Mouse (Mus musculus): ENCODE measurements around the gene Cdyl. TPM values are rescaled to one million over a fixed set of nuclear protein-coding genes. Genes with fewer than 3 reads are reported as not detected.

The Cdyl gene
- polyA plus RNA-seq, 1 experiment from 2014 or later: 16.7 TPM

- Histone ChIP-seq H3K27ac (replicated peaks in 1 of 2; ENCODE audit: control insufficient read depth in 1 of 2, insufficient read depth in 1 of 2, low read depth in 2 of 2, low read length in 2 of 2) (no peak overlapping the region), H3K4me2 (ENCODE audit: low read length) (no peak overlapping the region), H3K9me3 (ENCODE audit: control insufficient read depth, low read length) (no peaks in the 10 kb centered on the region), H3K36me3 (ENCODE audit: control insufficient read depth, insufficient read depth, low read length) (no peaks in the 10 kb centered on the region), H3K9ac (ENCODE audit: low read length) (no peak overlapping the region), H3K4me3 (ENCODE audit: control insufficient read depth in 1 of 2, insufficient read depth in 1 of 2, low read depth in 1 of 2, low read length in 2 of 2) (no peak overlapping the region), H3K27me3 (ENCODE audit: control insufficient read depth, insufficient read depth, low read length) (no peaks in the 10 kb centered on the region), H3K4me1 (ENCODE audit: control insufficient read depth in 2 of 2, insufficient read depth in 2 of 2, low read length in 2 of 2) (peaks cover 11 to 35% of the 10 kb centered on the region in 2 experiments)
- WGBS: 72% methylated on average over 3 of the region's 3 CpGs
- ATAC-seq (ENCODE audit: insufficient number of reproducible peaks, insufficient read depth, low FRiP score, low read depth): no peak
These were observed 122.1 kb downstream of the Cdyl start for GRCm38 (mm10) chr13:35781755-35782154.

GRCm38 (mm10) chr13:35782949-35783348, 123.3 kb downstream of the Cdyl start:
- ATAC-seq (ENCODE audit: insufficient number of reproducible peaks, insufficient read depth, low FRiP score, low read depth): no peak
- H3K4me3 ChIP-seq (ENCODE audit: control insufficient read depth in 1 of 2, insufficient read depth in 1 of 2, low read depth in 1 of 2, low read length in 2 of 2): no peak overlapping the region
- H3K27me3 ChIP-seq (ENCODE audit: control insufficient read depth, insufficient read depth, low read length): no peaks in the 10 kb centered on the region
- H3K27ac ChIP-seq (replicated peaks in 1 of 2; ENCODE audit: control insufficient read depth in 1 of 2, insufficient read depth in 1 of 2, low read depth in 2 of 2, low read length in 2 of 2): no peak overlapping the region
- H3K4me2 ChIP-seq (ENCODE audit: low read length): no peak overlapping the region
- 80% methylated on average over 2 of the region's 2 CpGs for WGBS
- H3K36me3 ChIP-seq (ENCODE audit: control insufficient read depth, insufficient read depth, low read length): no peaks in the 10 kb centered on the region
- no peak overlapping the region for H3K9ac ChIP-seq (ENCODE audit: low read length)
- no peaks in the 10 kb centered on the region for H3K9me3 ChIP-seq (ENCODE audit: control insufficient read depth, low read length)
- H3K4me1 ChIP-seq (ENCODE audit: control insufficient read depth in 2 of 2, insufficient read depth in 2 of 2, low read length in 2 of 2): peaks cover 6 to 36% of the 10 kb centered on the region in 2 experiments

- H3K9me3 ChIP-seq (ENCODE audit: control insufficient read depth, low read length): no peaks in the 10 kb centered on the region
- no peak overlapping the region for H3K9ac ChIP-seq (ENCODE audit: low read length)
- no peaks in the 10 kb centered on the region for H3K36me3 ChIP-seq (ENCODE audit: control insufficient read depth, insufficient read depth, low read length)
- peaks cover 6 to 34% of the 10 kb centered on the region in 2 experiments for H3K4me1 ChIP-seq (ENCODE audit: control insufficient read depth in 2 of 2, insufficient read depth in 2 of 2, low read length in 2 of 2)
- H3K4me3 ChIP-seq (ENCODE audit: control insufficient read depth in 1 of 2, insufficient read depth in 1 of 2, low read depth in 1 of 2, low read length in 2 of 2): no peak overlapping the region
- H3K27ac ChIP-seq (replicated peaks in 1 of 2; ENCODE audit: control insufficient read depth in 1 of 2, insufficient read depth in 1 of 2, low read depth in 2 of 2, low read length in 2 of 2): no peak overlapping the region
- H3K27me3 ChIP-seq (ENCODE audit: control insufficient read depth, insufficient read depth, low read length): no peaks in the 10 kb centered on the region
- ATAC-seq (ENCODE audit: insufficient number of reproducible peaks, insufficient read depth, low FRiP score, low read depth): no peak
- no peak overlapping the region for H3K4me2 ChIP-seq (ENCODE audit: low read length)
- WGBS: 79% methylated on average over 6 of the region's 6 CpGs
These were observed 123.9 kb downstream of the Cdyl start for GRCm38 (mm10) chr13:35783576-35783975.

GRCm38 (mm10) chr13:35784281-35784680, 124.6 kb downstream of the Cdyl start:
- H3K9ac ChIP-seq (ENCODE audit: low read length): no peak overlapping the region
- no peaks in the 10 kb centered on the region for H3K9me3 ChIP-seq (ENCODE audit: control insufficient read depth, low read length)
- no peaks in the 10 kb centered on the region for H3K27me3 ChIP-seq (ENCODE audit: control insufficient read depth, insufficient read depth, low read length)
- H3K27ac ChIP-seq (replicated peaks in 1 of 2; ENCODE audit: control insufficient read depth in 1 of 2, insufficient read depth in 1 of 2, low read depth in 2 of 2, low read length in 2 of 2): no peak overlapping the region
- no peak overlapping the region for H3K4me2 ChIP-seq (ENCODE audit: low read length)
- no peak for ATAC-seq (ENCODE audit: insufficient number of reproducible peaks, insufficient read depth, low FRiP score, low read depth)
- H3K36me3 ChIP-seq (ENCODE audit: control insufficient read depth, insufficient read depth, low read length): no peaks in the 10 kb centered on the region
- WGBS: 93% methylated on average over 4 of the region's 4 CpGs
- no peak overlapping the region for H3K4me3 ChIP-seq (ENCODE audit: control insufficient read depth in 1 of 2, insufficient read depth in 1 of 2, low read depth in 1 of 2, low read length in 2 of 2)
- H3K4me1 ChIP-seq (ENCODE audit: control insufficient read depth in 2 of 2, insufficient read depth in 2 of 2, low read length in 2 of 2): peaks cover 8 to 39% of the 10 kb centered on the region in 2 experiments

GRCm38 (mm10) chr13:35785330-35785939, 125.8 kb downstream of the Cdyl start:
- H3K9ac ChIP-seq (ENCODE audit: low read length): no peak overlapping the region
- no peak for ATAC-seq (ENCODE audit: insufficient number of reproducible peaks, insufficient read depth, low FRiP score, low read depth)
- H3K4me1 ChIP-seq (ENCODE audit: control insufficient read depth in 2 of 2, insufficient read depth in 2 of 2, low read length in 2 of 2): peaks cover 11 to 43% of the 10 kb centered on the region in 2 experiments
- 55% methylated on average over 5 of the region's 5 CpGs for WGBS
- no peaks in the 10 kb centered on the region for H3K36me3 ChIP-seq (ENCODE audit: control insufficient read depth, insufficient read depth, low read length)
- H3K4me2 ChIP-seq (ENCODE audit: low read length): no peak overlapping the region
- H3K4me3 ChIP-seq (ENCODE audit: control insufficient read depth in 1 of 2, insufficient read depth in 1 of 2, low read depth in 1 of 2, low read length in 2 of 2): no peak overlapping the region
- no peaks in the 10 kb centered on the region for H3K27me3 ChIP-seq (ENCODE audit: control insufficient read depth, insufficient read depth, low read length)
- no peaks in the 10 kb centered on the region for H3K9me3 ChIP-seq (ENCODE audit: control insufficient read depth, low read length)
- no peak overlapping the region for H3K27ac ChIP-seq (replicated peaks in 1 of 2; ENCODE audit: control insufficient read depth in 1 of 2, insufficient read depth in 1 of 2, low read depth in 2 of 2, low read length in 2 of 2)

- Histone ChIP-seq H3K4me3 (ENCODE audit: control insufficient read depth in 1 of 2, insufficient read depth in 1 of 2, low read depth in 1 of 2, low read length in 2 of 2) (no peak overlapping the region), H3K9ac (ENCODE audit: low read length) (no peak overlapping the region), H3K27me3 (ENCODE audit: control insufficient read depth, insufficient read depth, low read length) (no peaks in the 10 kb centered on the region), H3K4me2 (ENCODE audit: low read length) (no peak overlapping the region), H3K36me3 (ENCODE audit: control insufficient read depth, insufficient read depth, low read length) (no peaks in the 10 kb centered on the region), H3K9me3 (ENCODE audit: control insufficient read depth, low read length) (no peaks in the 10 kb centered on the region), H3K4me1 (ENCODE audit: control insufficient read depth in 2 of 2, insufficient read depth in 2 of 2, low read length in 2 of 2) (peaks cover 15 to 55% of the 10 kb centered on the region in 2 experiments), H3K27ac (replicated peaks in 1 of 2; ENCODE audit: control insufficient read depth in 1 of 2, insufficient read depth in 1 of 2, low read depth in 2 of 2, low read length in 2 of 2) (no peak overlapping the region)
- 63% methylated on average over 6 of the region's 6 CpGs for WGBS
- ATAC-seq (ENCODE audit: insufficient number of reproducible peaks, insufficient read depth, low FRiP score, low read depth): no peak; the same call in 1 of the 2 replicates
These were observed 127.2 kb downstream of the Cdyl start for GRCm38 (mm10) chr13:35786726-35787399.

- Histone ChIP-seq H3K4me2 (ENCODE audit: low read length) (no peak overlapping the region), H3K27ac (replicated peaks in 1 of 2; ENCODE audit: control insufficient read depth in 1 of 2, insufficient read depth in 1 of 2, low read depth in 2 of 2, low read length in 2 of 2) (no peak overlapping the region), H3K4me1 (ENCODE audit: control insufficient read depth in 2 of 2, insufficient read depth in 2 of 2, low read length in 2 of 2) (peaks cover 17 to 71% of the 10 kb centered on the region in 2 experiments), H3K27me3 (ENCODE audit: control insufficient read depth, insufficient read depth, low read length) (no peaks in the 10 kb centered on the region), H3K9me3 (ENCODE audit: control insufficient read depth, low read length) (no peaks in the 10 kb centered on the region), H3K9ac (ENCODE audit: low read length) (no peak overlapping the region), H3K36me3 (ENCODE audit: control insufficient read depth, insufficient read depth, low read length) (no peaks in the 10 kb centered on the region), H3K4me3 (ENCODE audit: control insufficient read depth in 1 of 2, insufficient read depth in 1 of 2, low read depth in 1 of 2, low read length in 2 of 2) (no peak overlapping the region)
- no peak for ATAC-seq (ENCODE audit: insufficient number of reproducible peaks, insufficient read depth, low FRiP score, low read depth)
- 69% methylated on average over 4 of the region's 4 CpGs for WGBS
These were observed 129.9 kb downstream of the Cdyl start for GRCm38 (mm10) chr13:35789577-35789976.

Measured in heart, embryonic 14.5 days (tissue).